Comparison of ENCODE assay signal across 8 mouse cellular contexts in genomic region chr9:124423552-124424291, GRCm38 (mm10). TPM values are rescaled to one million over a fixed set of nuclear protein-coding genes. Genes with fewer than 3 reads are reported as not detected.
DNase-seq lines count a peak whose midpoint lies in the region; ATAC-seq and TF ChIP-seq lines count a peak whose summit lies in the region.

No protein-coding gene starts in this region.

- H3K4me2 ChIP-seq in lung, embryonic 16.5 days (ENCODE audit: low read depth, low read length) = peak overlapping the region; percentile 80

- H3K79me2 ChIP-seq in MEL (ENCODE audit: control insufficient read depth, insufficient read depth, low read length, poor library complexity) = no peaks in the 10 kb centered on the region; the same call in 1 of the 2 replicates

- no peaks in the 10 kb centered on the region for H3K9me3 ChIP-seq in MEL (replicated peaks; ENCODE audit: insufficient read depth, low read length)
- H3K9me3 ChIP-seq in lung, embryonic 16.5 days (ENCODE audit: control insufficient read depth, low read length) = no peaks in the 10 kb centered on the region

- peak overlapping the region; percentile 70 to 85 for H3K4me3 ChIP-seq in MEL (ENCODE audit: control insufficient read depth in 1 of 2, insufficient read depth in 1 of 2, low read depth in 2 of 2, low read length in 2 of 2)
- peak overlapping the region; percentile 80 for H3K4me3 ChIP-seq in lung, embryonic 16.5 days (ENCODE audit: low read length)

- peak in 1 of 2 experiments; percentile 14; a peak in 2 of 4 replicates for TF ChIP-seq EP300 in MEL (IDR thresholded peaks at IDR 0.05; ENCODE audit: low read depth in 1 of 2, low read length in 2 of 2)

- H3K9ac ChIP-seq in MEL (ENCODE audit: control insufficient read depth, low read depth, low read length, poor library complexity, severe bottlenecking) = peak overlapping the region; percentile 90
- H3K9ac ChIP-seq in lung, embryonic 16.5 days (ENCODE audit: low read length) = peak overlapping the region; percentile 85

- H3K27ac ChIP-seq in MEL (ENCODE audit: control insufficient read depth, low read depth, low read length) = peak overlapping the region; percentile 93
- peak overlapping the region; percentile 100 for H3K27ac ChIP-seq in lung, embryonic 16.5 days (ENCODE audit: low read length)

- ATAC-seq in hematopoietic stem cell, adult 5-6 weeks (replicated peaks in 1 of 2; ENCODE audit: insufficient read depth in 1 of 2, low FRiP score in 2 of 2, low TSS enrichment in 1 of 2, low read depth in 1 of 2, poor library complexity in 2 of 2, severe bottlenecking in 2 of 2) = peak; percentile 29 to 41
- ATAC-seq in lung, embryonic 16.5 days (ENCODE audit: low read depth) = peak; percentile 69

- H3K27me3 ChIP-seq in MEL (ENCODE audit: control insufficient read depth in 1 of 2, insufficient read depth in 2 of 2, low read length in 2 of 2) = no peaks in the 10 kb centered on the region
- no peaks in the 10 kb centered on the region for H3K27me3 ChIP-seq in lung, embryonic 16.5 days (ENCODE audit: control insufficient read depth, insufficient read depth, low read depth, low read length)

- no peaks in the 10 kb centered on the region for H3K4me1 ChIP-seq in MEL (ENCODE audit: control insufficient read depth in 1 of 2, insufficient read depth in 2 of 2, low read length in 2 of 2)
- no peaks in the 10 kb centered on the region for H3K4me1 ChIP-seq in lung, embryonic 16.5 days (replicated peaks; ENCODE audit: control insufficient read depth, insufficient read depth, low read length)

- TF ChIP-seq CTCF in MEL (IDR thresholded peaks at IDR 0.05 in 2 of 3, conservative IDR thresholded peaks at IDR 0.05 in 1 of 3; ENCODE audit: control insufficient read depth in 1 of 3, insufficient read depth in 1 of 3, low read depth in 2 of 3, low read length in 3 of 3, poor library complexity in 1 of 3, severe bottlenecking in 1 of 3) = no peak

- no peaks in the 10 kb centered on the region for H3K36me3 ChIP-seq in MEL (ENCODE audit: control insufficient read depth in 1 of 2, insufficient read depth in 2 of 2, low read length in 2 of 2)
- no peaks in the 10 kb centered on the region for H3K36me3 ChIP-seq in lung, embryonic 16.5 days (ENCODE audit: control insufficient read depth, insufficient read depth, low read length)

- TF ChIP-seq RAD21 in MEL (IDR thresholded peaks at IDR 0.05; ENCODE audit: low read depth, low read length) = no peak

- no peak; a peak in 1 of 4 replicates for TF ChIP-seq POLR2A in MEL (IDR thresholded peaks at IDR 0.05; ENCODE audit: control insufficient read depth in 1 of 2, insufficient read depth in 1 of 2, low read depth in 1 of 2, low read length in 2 of 2, poor library complexity in 1 of 2)

- WGBS in lung, embryonic 16.5 days = under 1% methylated on average over 74 of the region's 74 CpGs

- peak; percentile 98 for DNase-seq in MEL (ENCODE audit: low read depth, low spot score)
- DNase-seq in cerebellum, adult 18-20 months = peak; percentile 96 to 98
- DNase-seq in forelimb bud, embryonic 11.5 days (ENCODE audit: low read depth, low spot score) = peak; percentile 96
- DNase-seq in layer of hippocampus, adult 9-10 months (ENCODE audit: low spot score) = peak; percentile 95
- DNase-seq in ovary, postnatal 14 days (ENCODE audit: low spot score) = peak; percentile 97
- DNase-seq in thymus, postnatal 14 days = peak; percentile 98

TF ChIP-seq in MEL, 35 proteins besides CTCF, POLR2A, EP300 and RAD21:
- TF ChIP-seq KAT2A (conservative IDR thresholded peaks at IDR 0.05; ENCODE audit: low read depth, low read length) = peak; percentile 28; the same call in 1 of the 2 replicates
- peak; percentile 95 for TF ChIP-seq ELF1 (IDR thresholded peaks at IDR 0.05; ENCODE audit: low read depth, low read length)
- TF ChIP-seq MAFK (IDR thresholded peaks at IDR 0.05; ENCODE audit: borderline replicate concordance, low read depth, low read length) = no peak
- peak; percentile 83 for TF ChIP-seq ETS1 (IDR thresholded peaks at IDR 0.05; ENCODE audit: low read depth, low read length)
- TF ChIP-seq TBP (IDR thresholded peaks at IDR 0.05; ENCODE audit: low read depth, low read length) = no peak
- TF ChIP-seq RCOR1 (IDR thresholded peaks at IDR 0.05; ENCODE audit: low read depth, low read length) = no peak
- TF ChIP-seq MXI1 (IDR thresholded peaks at IDR 0.05; ENCODE audit: low read depth, low read length) = no peak
- no peak for TF ChIP-seq UBTF (IDR thresholded peaks at IDR 0.05; ENCODE audit: borderline replicate concordance, insufficient read depth, low read depth, low read length)
- TF ChIP-seq MAZ (IDR thresholded peaks at IDR 0.05; ENCODE audit: low read depth, low read length) = 0 out of 2 replicates have a peak, but pooled peaks have one; percentile 31
- TF ChIP-seq MAX (IDR thresholded peaks at IDR 0.05; ENCODE audit: low read length) = no peak; the same call in 1 of the 2 replicates
- peak; percentile 54; the same call in 1 of the 2 replicates for TF ChIP-seq NRF1 (IDR thresholded peaks at IDR 0.05; ENCODE audit: insufficient read depth, low read depth, low read length, poor library complexity, severe bottlenecking)
- TF ChIP-seq ZKSCAN1 (IDR thresholded peaks at IDR 0.05; ENCODE audit: low read depth, low read length) = no peak
- TF ChIP-seq ZMIZ1 (IDR thresholded peaks at IDR 0.05; ENCODE audit: low read depth, low read length) = 0 out of 2 replicates have a peak, but pooled peaks have one; percentile 4
- no peak for TF ChIP-seq TAL1 (IDR thresholded peaks at IDR 0.05; ENCODE audit: low read length)
- TF ChIP-seq JUND (IDR thresholded peaks at IDR 0.05; ENCODE audit: low read depth, low read length) = no peak
- no peak for TF ChIP-seq GATA1 (IDR thresholded peaks at IDR 0.05; ENCODE audit: low read depth, low read length)
- TF ChIP-seq ZC3H11A (IDR thresholded peaks at IDR 0.05; ENCODE audit: low read depth, low read length) = no peak
- TF ChIP-seq USF1 (IDR thresholded peaks at IDR 0.05; ENCODE audit: low read depth, low read length) = peak; percentile 86
- no peak for TF ChIP-seq ZNF384 (IDR thresholded peaks at IDR 0.05; ENCODE audit: low read depth, low read length)
- no peak for TF ChIP-seq MYB (IDR thresholded peaks at IDR 0.05; ENCODE audit: low read depth, low read length)
- no peak for TF ChIP-seq TCF12 (IDR thresholded peaks at IDR 0.05; ENCODE audit: low read depth, low read length)
- no peak for TF ChIP-seq GABPA (IDR thresholded peaks at IDR 0.05; ENCODE audit: low read depth, low read length)
- no peak for TF ChIP-seq SMC3 (IDR thresholded peaks at IDR 0.05; ENCODE audit: low read depth, low read length)
- TF ChIP-seq SIN3A (IDR thresholded peaks at IDR 0.05; ENCODE audit: low read length) = peak; percentile 94
- TF ChIP-seq NELFE (IDR thresholded peaks at IDR 0.05; ENCODE audit: low read depth, low read length) = no peak
- peak; percentile 67 for TF ChIP-seq HCFC1 (IDR thresholded peaks at IDR 0.05; ENCODE audit: low read depth, low read length)
- TF ChIP-seq POLR2AphosphoS2 (IDR thresholded peaks at IDR 0.05; ENCODE audit: low read length) = no peak; the same call in 1 of the 2 replicates
- peak; percentile 19; the same call in 1 of the 2 replicates for TF ChIP-seq MYC (IDR thresholded peaks at IDR 0.05; ENCODE audit: low read depth, low read length)
- TF ChIP-seq E2F4 (IDR thresholded peaks at IDR 0.05; ENCODE audit: borderline replicate concordance, low read depth, low read length) = no peak
- no peak for TF ChIP-seq POLR2AphosphoS5 (IDR thresholded peaks at IDR 0.05; ENCODE audit: borderline replicate concordance, low read depth, low read length)
- TF ChIP-seq MEF2A (IDR thresholded peaks at IDR 0.05; ENCODE audit: extremely low read depth, insufficient replicate concordance, low read depth, low read length, poor library complexity, severe bottlenecking) = no peak
- TF ChIP-seq BHLHE40 (IDR thresholded peaks at IDR 0.05; ENCODE audit: borderline replicate concordance, low read depth, low read length) = no peak
- TF ChIP-seq CHD2 (IDR thresholded peaks at IDR 0.05; ENCODE audit: low read length) = no peak
- no peak for TF ChIP-seq USF2 (IDR thresholded peaks at IDR 0.05; ENCODE audit: borderline replicate concordance in 1 of 2, insufficient read depth in 1 of 2, low read depth in 1 of 2, low read length in 2 of 2)
- no peak for TF ChIP-seq CHD1 (IDR thresholded peaks at IDR 0.05; ENCODE audit: low read depth, low read length)

RNA-seq across cellular contexts. Expression of gene Ppp2r3d, which starts 53.0 kb away (rescaled TPM):
- 17.4 and 18.3 TPM in 2 replicates for total RNA-seq in MEL (2012; rRNA removed)
- polyA plus RNA-seq in MEL (2012; ENCODE audit: insufficient read depth in 1 of 2, insufficient read length in 2 of 2, low read depth in 1 of 2, low replicate concordance in 2 of 2, missing spikeins in 1 of 2) = 10 to 100 TPM in 1 of 2 experiments, not detected in 1; 78.1 TPM
- total RNA-seq in hematopoietic stem cell, adult 5-6 weeks (2017) = 19.9 and 30.1 TPM in 2 replicates
- 107 and 113 TPM in 2 replicates for polyA plus RNA-seq in lung, embryonic 16.5 days (2015; fragmentation: Nextera tagmentation; extraction: Ambion mirVana)

Comparison
In these comparisons a context has a peak if more than half of its experiments do, and no peak if none do; other contexts are left out.
1. Peak in every context shown above with its lines: DNase-seq, ATAC-seq, H3K4me3 ChIP-seq and H3K27ac ChIP-seq.